Mouse (Mus musculus) cerebral cortex, adult 2 months (tissue): ENCODE data around the gene Flt4.

Source experiments
- WGBS: fragments of 180-500 bp; shearing (Covaris S2); methylation state at CpG from one replicate; pipeline ENCODE4 v1.1.7; 2018; 5-methylcytosine and 5-hydroxymethylcytosine counted together

Gene Flt4

GRCm38 (mm10) chr11:49608938-49609867, at the start of gene Flt4:
Flt4 (plus strand) TSS chr11:49609263.
- 4% methylated on average over 50 of the region's 61 CpGs for WGBS

- 58% methylated on average over 2 of the region's 2 CpGs for WGBS
Measured at GRCm38 (mm10) chr11:49575054-49575453, 34.0 kb upstream of the Flt4 start.

GRCm38 (mm10) chr11:49580452-49580851, 28.6 kb upstream of the Flt4 start:
- WGBS = 84% methylated on average over 8 of the region's 8 CpGs

- WGBS = 96% methylated on average over 19 of the region's 19 CpGs
Measured at GRCm38 (mm10) chr11:49590213-49590612, 18.9 kb upstream of the Flt4 start.

DNA sequence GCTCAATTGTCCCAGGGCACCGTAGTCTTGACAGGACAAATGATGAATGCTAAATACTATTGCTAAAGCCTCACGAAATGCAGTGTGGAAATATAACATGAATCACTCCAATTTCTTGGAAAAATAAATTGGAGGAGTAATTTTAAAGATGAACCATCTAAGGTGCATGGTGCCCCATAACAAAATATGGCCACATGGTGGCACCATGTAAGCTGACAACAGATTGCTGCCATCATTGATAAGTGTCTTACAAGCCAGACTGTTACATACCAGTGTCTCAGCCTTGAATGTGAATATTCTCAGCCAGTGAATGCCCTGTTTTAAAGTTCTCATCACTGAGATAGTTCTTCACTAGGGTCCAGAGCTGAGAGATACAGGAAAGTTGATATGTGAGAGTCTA, 11.9 kb upstream of the Flt4 start:
- WGBS = 57% methylated on average over 2 of the region's 2 CpGs

DNA sequence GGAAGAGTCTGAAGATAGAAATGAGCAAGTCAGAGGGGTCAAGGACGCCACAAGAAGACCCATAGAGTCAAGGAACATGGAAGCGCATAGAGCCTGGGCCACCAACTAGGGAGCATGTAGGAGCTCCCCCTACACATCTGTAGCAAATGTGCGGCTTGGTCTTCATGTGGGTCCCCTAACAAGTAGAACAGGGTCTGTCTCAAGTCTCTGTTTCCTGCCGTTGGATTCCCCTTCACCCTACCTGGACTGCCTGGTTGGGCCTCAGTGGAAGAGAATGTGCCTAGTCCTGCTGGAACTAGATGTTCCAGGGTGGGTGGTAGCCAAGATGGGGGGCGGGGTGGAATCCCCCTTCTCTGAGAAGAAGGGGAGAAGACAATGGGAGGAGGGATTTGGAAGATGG, 757 bp upstream of the Flt4 start:
- WGBS = 90% methylated on average over 5 of the region's 5 CpGs

GRCm38 (mm10) chr11:49609868-49610824, 1.1 kb downstream of the Flt4 start:
- WGBS = 4% methylated on average over 51 of the region's 52 CpGs

GRCm38 (mm10) chr11:49611349-49611748, 2.3 kb downstream of the Flt4 start:
- 64% methylated on average over 3 of the region's 3 CpGs for WGBS

- 70% methylated on average over 3 of the region's 3 CpGs for WGBS
Measured at GRCm38 (mm10) chr11:49612154-49612553, 3.1 kb downstream of the Flt4 start.

DNA sequence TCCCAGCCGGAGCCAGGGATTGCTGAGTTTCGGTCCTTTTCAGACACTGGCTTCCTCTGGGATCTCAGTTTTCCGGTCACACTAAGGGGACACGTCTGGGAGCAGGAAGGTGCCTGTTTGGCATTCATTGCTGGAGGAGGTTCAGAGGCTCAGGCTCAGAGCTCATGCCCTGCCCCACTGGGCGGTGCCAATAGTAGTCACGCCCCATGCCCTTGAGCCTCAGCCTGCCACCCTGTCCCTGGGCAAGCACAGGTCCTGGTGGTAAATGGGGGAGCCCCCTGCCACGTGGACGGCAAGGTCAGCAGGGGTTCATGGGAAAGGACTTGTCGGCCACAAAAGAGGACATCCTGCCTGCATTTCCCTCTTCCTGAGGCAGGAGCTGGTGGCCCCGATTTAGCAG, 4.3 kb downstream of the Flt4 start:
- WGBS = 16% methylated on average over 10 of the region's 10 CpGs

DNA sequence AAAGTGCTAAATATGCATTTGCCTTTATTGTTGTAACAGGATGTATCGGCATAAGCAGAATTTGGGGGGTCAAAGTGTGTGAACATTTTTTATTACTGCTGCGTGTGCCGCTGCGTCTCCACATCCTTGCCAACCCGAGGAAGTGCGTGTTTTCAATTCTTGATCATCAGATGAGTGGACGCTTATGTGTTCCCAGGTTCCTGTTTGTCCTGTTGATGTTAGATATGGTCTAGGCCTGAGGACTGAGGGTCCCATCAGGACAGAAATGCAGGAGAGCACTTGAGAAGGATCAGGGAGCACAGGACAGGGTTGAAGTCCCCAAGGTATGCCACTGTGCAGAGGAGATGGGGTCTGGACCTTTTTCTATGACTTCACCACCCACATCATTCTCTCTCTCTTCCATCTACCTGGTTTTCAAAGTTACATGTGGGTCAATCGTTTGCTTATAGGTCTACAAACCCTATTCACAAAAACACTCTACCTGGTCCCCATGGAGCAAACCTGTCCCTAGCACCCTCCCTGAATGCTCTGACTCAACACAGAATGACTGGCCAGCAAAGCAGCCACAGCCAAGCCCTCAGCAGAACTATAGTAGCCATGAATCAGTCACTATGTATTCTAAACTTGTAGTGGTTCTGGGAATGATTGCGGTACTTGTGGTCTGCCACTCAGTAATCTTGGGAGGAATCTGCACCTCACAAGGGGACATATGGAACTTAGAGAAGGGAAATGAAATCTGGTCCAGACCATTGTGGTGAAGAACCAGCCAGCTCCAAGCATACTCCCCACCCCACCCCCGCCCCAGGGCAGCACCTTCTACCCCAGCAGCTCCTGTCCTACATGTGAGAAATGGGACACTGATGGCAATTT, 7.0 kb downstream of the Flt4 start:
- 82% methylated on average over 10 of the region's 10 CpGs for WGBS

- WGBS = 75% methylated on average over 8 of the region's 8 CpGs
Measured at GRCm38 (mm10) chr11:49618476-49618875, 9.4 kb downstream of the Flt4 start.

- 73% methylated on average over 5 of the region's 5 CpGs for WGBS
Measured at GRCm38 (mm10) chr11:49621953-49622352, 12.9 kb downstream of the Flt4 start.

GRCm38 (mm10) chr11:49624156-49624555, 15.1 kb downstream of the Flt4 start:
- 93% methylated on average over 3 of the region's 3 CpGs for WGBS

GRCm38 (mm10) chr11:49625863-49626262, 16.8 kb downstream of the Flt4 start:
- WGBS = 65% methylated on average over 15 of the region's 15 CpGs

DNA sequence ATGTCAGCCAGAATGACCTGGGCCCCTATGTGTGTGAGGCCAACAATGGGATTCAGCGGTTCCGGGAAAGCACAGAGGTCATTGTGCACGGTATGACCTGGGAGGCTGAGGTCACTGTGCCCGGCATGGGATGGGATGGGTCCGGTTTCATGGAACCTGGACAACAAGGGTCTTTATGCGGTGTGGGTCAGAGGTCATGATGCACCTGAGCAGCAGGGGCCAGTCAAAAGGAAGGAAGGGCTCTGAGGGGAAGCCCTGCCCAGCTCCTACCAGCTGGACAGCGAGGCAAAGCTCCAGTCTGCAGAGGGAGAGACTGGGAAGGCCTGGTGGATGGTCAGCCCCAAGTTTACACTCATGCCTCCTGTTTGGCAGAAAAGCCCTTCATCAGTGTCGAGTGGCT, 17.7 kb downstream of the Flt4 start:
- WGBS = 82% methylated on average over 8 of the region's 8 CpGs

GRCm38 (mm10) chr11:49631154-49631553, 22.1 kb downstream of the Flt4 start:
- WGBS = 50% methylated on average over 3 of the region's 3 CpGs

- WGBS = 65% methylated on average over 2 of the region's 2 CpGs
Measured at GRCm38 (mm10) chr11:49632256-49632655, 23.2 kb downstream of the Flt4 start.

GRCm38 (mm10) chr11:49634101-49634500, 25.0 kb downstream of the Flt4 start:
- 21% methylated on average over 22 of the region's 22 CpGs for whole genome bisulfite sequencing

- WGBS = 81% methylated on average over 6 of the region's 6 CpGs
Measured at GRCm38 (mm10) chr11:49635671-49636070, 26.6 kb downstream of the Flt4 start.

DNA sequence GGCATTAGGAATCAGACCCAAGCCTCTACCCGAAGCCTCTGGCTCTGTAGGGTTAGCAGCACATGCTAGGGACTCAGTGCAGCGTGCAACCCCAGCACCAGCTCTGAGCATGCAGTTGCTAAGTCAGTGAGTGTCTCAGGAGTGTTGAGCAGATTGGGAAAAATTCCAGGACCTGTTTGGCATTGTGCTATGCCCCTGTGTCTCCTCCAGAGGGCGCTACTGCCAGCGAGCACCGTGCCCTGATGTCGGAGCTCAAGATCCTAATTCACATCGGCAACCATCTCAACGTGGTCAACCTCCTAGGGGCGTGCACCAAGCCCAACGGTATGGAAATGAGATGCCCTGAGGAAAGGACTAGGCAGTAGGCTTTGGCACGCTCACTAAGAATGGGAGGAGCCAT, 27.4 kb downstream of the Flt4 start:
- 12% methylated on average over 11 of the region's 11 CpGs for WGBS
